Mouse (Mus musculus) yolk sac, embryonic 10.5 days (tissue): ENCODE measurements around the gene Senp2.

ENCODE experiments used
- DNase-seq: peaks from one replicate; pipeline ENCODE4 v3.0.0-alpha.2; 2017; ENCODE audit warnings: low spot score

The Senp2 gene

GRCm38 (mm10) chr16:22027474-22027873 is 18.2 kb downstream of the Senp2 start:
- peak; percentile 64 for DNase-seq

GRCm38 (mm10) chr16:22038554-22038953 is 29.3 kb downstream of the Senp2 start:
- DNase-seq = no peak

- no peak for DNase-seq
Observed at GRCm38 (mm10) chr16:22039978-22040377, 30.7 kb downstream of the Senp2 start.

GRCm38 (mm10) chr16:22043830-22044229 is 34.5 kb downstream of the Senp2 start:
- no peak for DNase-seq

DNA sequence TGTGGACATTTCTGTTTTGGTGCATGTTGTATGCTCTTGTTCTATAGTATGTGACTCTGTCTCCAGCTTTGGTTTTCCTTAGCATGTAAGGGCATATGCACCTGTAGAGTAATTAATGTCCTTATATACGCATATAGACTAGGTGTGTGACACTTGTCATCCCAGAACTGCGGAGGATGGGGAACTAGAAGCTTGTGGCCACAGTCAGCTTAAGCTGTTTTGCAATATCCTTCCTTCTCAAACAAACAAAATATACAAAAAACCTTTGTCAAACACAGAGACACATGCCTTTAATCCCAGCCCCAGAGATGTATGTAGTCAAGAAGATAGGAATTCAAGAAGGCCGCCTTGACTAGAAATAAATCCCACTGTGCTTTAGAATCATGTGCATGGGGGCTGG is 36.6 kb downstream of the Senp2 start:
- DNase-seq = no peak

- no peak for DNase-seq
Observed at GRCm38 (mm10) chr16:22046739-22047366, 37.6 kb downstream of the Senp2 start.

DNA sequence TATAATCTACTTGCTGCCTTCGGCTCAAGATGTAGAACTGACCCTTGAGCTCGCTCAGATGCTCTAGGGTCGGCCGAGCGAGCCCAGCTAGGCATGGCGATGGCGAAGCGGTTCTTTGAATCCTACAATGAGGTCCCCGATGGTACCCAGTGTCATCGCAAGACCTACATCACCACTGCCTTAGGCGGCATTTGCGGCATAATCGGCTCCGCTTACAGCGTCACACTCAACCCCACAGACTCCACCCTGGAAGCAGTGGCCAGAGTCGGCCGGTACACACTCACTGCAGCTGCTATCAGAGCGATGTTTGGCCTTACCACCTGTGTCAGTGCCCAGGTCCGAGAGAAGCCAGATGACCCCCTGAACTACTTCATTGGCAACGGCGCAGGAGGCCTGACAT is 44.1 kb downstream of the Senp2 start:
- no peak for DNase-seq

- no peak for DNase-seq
Observed at GRCm38 (mm10) chr16:22057498-22057897, 48.2 kb downstream of the Senp2 start.

- DNase-seq = no peak
Observed at GRCm38 (mm10) chr16:22058871-22059270, 49.6 kb downstream of the Senp2 start.

GRCm38 (mm10) chr16:22060416-22060815 is 51.1 kb downstream of the Senp2 start:
- no peak for DNase-seq

GRCm38 (mm10) chr16:22061555-22062160 is 52.4 kb downstream of the Senp2 start:
- no peak for DNase-seq

DNA sequence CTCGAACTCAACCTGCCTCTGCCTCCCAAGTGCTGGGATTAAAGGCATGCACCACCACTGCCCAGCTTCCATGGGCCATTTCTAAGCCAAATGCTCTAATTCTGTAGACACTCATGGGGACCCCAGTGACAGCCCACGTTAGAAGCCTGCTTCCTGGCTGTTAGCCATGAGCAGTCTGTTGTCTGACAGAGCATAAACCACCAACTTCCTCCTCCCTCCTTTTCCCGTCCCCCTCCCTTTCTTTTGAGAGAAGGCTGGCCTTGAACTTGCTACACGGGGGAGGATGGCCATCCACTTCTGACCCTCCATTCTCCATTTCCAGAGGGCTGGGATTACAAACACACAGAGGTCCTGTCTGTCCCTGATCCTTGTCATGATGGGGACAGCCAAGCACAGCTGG is 53.0 kb downstream of the Senp2 start:
- no peak for DNase-seq

GRCm38 (mm10) chr16:22065536-22065935 is 56.3 kb downstream of the Senp2 start:
- DNase-seq = no peak

DNA sequence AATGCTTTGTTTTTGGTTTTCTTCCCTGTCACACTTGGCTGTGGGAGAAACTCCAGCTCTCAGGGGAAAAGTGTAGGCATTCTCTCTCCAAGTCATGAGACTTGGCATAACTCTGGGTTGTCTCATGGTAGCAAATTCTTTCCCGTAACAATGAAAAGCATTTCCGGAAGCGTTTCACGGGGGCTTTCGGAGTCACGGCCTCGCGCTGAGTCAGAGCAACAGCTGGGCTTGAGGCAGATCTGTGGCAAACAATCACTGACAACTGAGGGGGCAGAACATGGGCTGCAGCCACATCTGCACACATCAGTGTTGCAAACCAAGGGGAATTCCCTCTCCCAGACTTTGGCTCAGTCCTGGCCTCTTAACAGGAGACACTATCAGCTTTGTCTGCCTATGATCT is 58.1 kb downstream of the Senp2 start:
- no peak for DNase-seq

GRCm38 (mm10) chr16:22071361-22071760 is 62.1 kb downstream of the Senp2 start:
- DNase-seq = no peak

- no peak for DNase-seq
Observed at GRCm38 (mm10) chr16:22075067-22075466, 65.8 kb downstream of the Senp2 start.

DNA sequence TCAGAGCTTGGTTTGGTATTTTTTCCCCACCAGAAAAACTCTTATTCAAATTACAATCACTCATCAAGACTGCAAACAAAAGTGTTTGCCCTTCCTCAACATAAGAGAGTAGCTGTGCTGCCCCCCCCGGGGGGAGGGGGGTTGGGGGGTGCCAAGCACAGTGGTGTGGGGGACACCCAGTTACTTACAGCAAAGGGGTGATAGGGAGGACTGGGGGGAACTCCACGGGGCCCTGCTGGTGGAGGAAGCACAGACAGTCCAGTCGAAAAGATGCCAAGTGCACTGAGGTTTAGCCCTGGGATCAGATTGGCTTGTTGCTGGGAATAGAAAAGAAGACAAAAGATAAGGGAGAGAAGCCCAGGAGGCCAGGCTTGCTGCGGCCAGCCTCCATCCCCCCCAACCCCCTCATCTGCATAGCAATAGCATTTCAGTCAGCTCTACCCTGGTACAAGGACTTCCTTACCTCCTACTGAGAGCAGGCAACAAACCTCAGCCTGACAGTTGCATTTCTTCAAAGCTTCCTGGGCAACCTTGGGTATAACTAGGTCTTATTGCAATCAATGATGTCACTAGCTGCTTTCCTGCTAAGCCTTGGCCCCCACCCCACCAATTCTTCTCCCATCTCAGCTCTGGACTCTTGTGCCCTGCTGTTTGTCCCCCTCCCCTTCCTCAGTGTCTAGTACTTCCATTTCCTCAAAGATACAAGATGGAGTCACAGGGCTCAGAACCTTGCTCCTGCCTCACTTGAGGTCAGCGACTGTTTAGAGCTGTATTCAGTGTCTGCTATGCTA is 66.7 kb downstream of the Senp2 start:
- no peak for DNase-seq

DNA sequence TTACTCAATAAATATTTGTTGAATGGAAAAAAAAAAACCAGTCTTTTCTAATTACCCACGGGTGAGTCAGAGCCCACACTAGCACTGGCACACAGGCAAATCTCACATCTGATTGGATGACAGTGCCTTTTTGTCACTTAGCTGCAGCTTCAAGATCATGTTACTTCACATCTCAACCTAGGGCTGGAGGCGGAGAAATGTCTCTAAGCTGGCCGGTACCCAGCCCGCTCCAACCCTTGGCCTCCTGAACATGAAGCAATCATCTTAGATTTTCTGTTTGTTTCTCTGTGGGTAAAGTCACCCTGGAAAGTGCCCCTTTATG is 67.3 kb downstream of the Senp2 start:
- no peak for DNase-seq

GRCm38 (mm10) chr16:22080125-22080710 is 70.9 kb downstream of the Senp2 start:
- DNase-seq = no peak

- no peak for DNase-seq
Observed at GRCm38 (mm10) chr16:22085411-22085810, 76.1 kb downstream of the Senp2 start.

DNA sequence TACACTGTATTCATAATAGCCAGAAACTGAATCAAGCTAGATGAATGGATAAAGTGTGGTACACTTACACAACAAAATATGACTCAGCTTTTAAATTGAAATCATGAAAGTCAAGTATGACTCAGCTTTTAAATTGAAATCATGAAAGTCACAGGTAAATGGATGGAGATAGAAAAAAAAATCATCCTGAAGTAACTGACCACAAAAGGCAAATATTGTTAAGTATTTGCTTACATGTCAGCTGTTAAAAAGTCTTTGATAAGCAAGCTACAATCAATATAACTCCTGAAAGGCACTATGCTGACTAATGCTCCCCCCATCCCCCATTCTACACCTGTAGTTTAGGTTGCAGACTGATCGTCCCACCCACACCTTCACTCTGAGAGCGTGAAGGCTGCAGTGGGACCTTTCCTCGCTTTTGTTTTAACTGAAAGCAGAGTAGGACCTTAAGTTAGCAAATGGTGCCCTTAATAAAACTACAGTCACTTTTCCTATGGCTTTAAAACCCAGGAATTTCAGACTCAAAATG is 82.0 kb downstream of the Senp2 start:
- no peak for DNase-seq

GRCm38 (mm10) chr16:22095751-22096150 is 86.5 kb downstream of the Senp2 start:
- DNase-seq = no peak

GRCm38 (mm10) chr16:22097659-22098058 is 88.4 kb downstream of the Senp2 start:
- DNase-seq = no peak
